Mouse (Mus musculus): ENCODE results near the gene Batf3. TPM values are rescaled to one million over a fixed set of nuclear protein-coding genes. Genes with fewer than 3 reads are reported as not detected.

Batf3 gene
- polyA plus RNA-seq, 1 experiment from 2014 or later: 1.4 TPM

GRCm38 (mm10) chr1:191115514-191116238, 18.0 kb downstream of the Batf3 start:
- ATAC-seq (ENCODE audit: low FRiP score): no peak
- WGBS: 72% methylated on average over 11 of the region's 11 CpGs

GRCm38 (mm10) chr1:191122744-191123143, 25.1 kb downstream of the Batf3 start:
- H3K9ac ChIP-seq: no peak overlapping the region
- no peaks in the 10 kb centered on the region for H3K36me3 ChIP-seq
- no peak overlapping the region for H3K27ac ChIP-seq
- H3K9me3 ChIP-seq: no peaks in the 10 kb centered on the region
- H3K4me1 ChIP-seq (replicated peaks): peaks cover 6% of the 10 kb centered on the region; the same call in 1 of the 2 replicates
- 63% methylated on average over 3 of the region's 3 CpGs for WGBS
- H3K4me2 ChIP-seq: no peak overlapping the region
- H3K27me3 ChIP-seq: peaks cover 20% of the 10 kb centered on the region
- ATAC-seq (ENCODE audit: low FRiP score): no peak
- no peak overlapping the region for H3K4me3 ChIP-seq

More at GRCm38 (mm10) chr1:191115514-191116238, 18.0 kb downstream of the Batf3 start:
- no peak overlapping the region for H3K4me2 ChIP-seq
- no peak overlapping the region for H3K27ac ChIP-seq
- H3K27me3 ChIP-seq: no peaks in the 10 kb centered on the region
- H3K36me3 ChIP-seq: no peaks in the 10 kb centered on the region
- H3K4me1 ChIP-seq (replicated peaks): no peaks in the 10 kb centered on the region
- H3K9ac ChIP-seq: no peak overlapping the region
- no peak overlapping the region for H3K4me3 ChIP-seq
- no peaks in the 10 kb centered on the region for H3K9me3 ChIP-seq

GRCm38 (mm10) chr1:191123696-191124095, 26.0 kb downstream of the Batf3 start:
- Histone ChIP-seq H3K27ac (no peak overlapping the region), H3K4me2 (no peak overlapping the region), H3K9me3 (no peaks in the 10 kb centered on the region), H3K36me3 (no peaks in the 10 kb centered on the region), H3K27me3 (peaks cover 20% of the 10 kb centered on the region), H3K9ac (no peak overlapping the region), H3K4me1 (replicated peaks) (peaks cover 6% of the 10 kb centered on the region; the same call in 1 of the 2 replicates), H3K4me3 (no peak overlapping the region)
- no peak for ATAC-seq (ENCODE audit: low FRiP score)
- WGBS: 87% methylated on average over 2 of the region's 2 CpGs

GRCm38 (mm10) chr1:191124288-191124687, 26.6 kb downstream of the Batf3 start:
- Histone ChIP-seq H3K4me3 (no peak overlapping the region), H3K27me3 (peaks cover 20% of the 10 kb centered on the region), H3K27ac (no peak overlapping the region), H3K9me3 (peaks cover 3% of the 10 kb centered on the region; the same call in 1 of the 2 replicates), H3K4me2 (no peak overlapping the region), H3K36me3 (no peaks in the 10 kb centered on the region), H3K4me1 (replicated peaks) (peaks cover 6% of the 10 kb centered on the region; the same call in 1 of the 2 replicates), H3K9ac (no peak overlapping the region)
- ATAC-seq (ENCODE audit: low FRiP score): no peak
- 58% methylated on average over 4 of the region's 4 CpGs for WGBS

- Histone ChIP-seq H3K4me3 (peak overlapping the region; percentile 28), H3K4me1 (replicated peaks) (peaks cover 6% of the 10 kb centered on the region; the same call in 1 of the 2 replicates), H3K9ac (peak overlapping the region; percentile 59; the same call in 1 of the 2 replicates), H3K27ac (no peak overlapping the region), H3K9me3 (peaks cover 12% of the 10 kb centered on the region; the same call in 1 of the 2 replicates), H3K27me3 (peaks cover 20% of the 10 kb centered on the region), H3K36me3 (no peaks in the 10 kb centered on the region), H3K4me2 (peak overlapping the region; percentile 52)
- peak; percentile 59 for ATAC-seq (ENCODE audit: low FRiP score)
- WGBS: 20% methylated on average over 38 of the region's 38 CpGs
Observed at GRCm38 (mm10) chr1:191125811-191126638, 28.4 kb downstream of the Batf3 start.

GRCm38 (mm10) chr1:191131692-191132091, 34.0 kb downstream of the Batf3 start:
- H3K27me3 ChIP-seq: no peaks in the 10 kb centered on the region
- H3K4me1 ChIP-seq (replicated peaks): no peaks in the 10 kb centered on the region
- no peak overlapping the region for H3K4me2 ChIP-seq
- WGBS: 89% methylated on average over 2 of the region's 2 CpGs
- ATAC-seq (ENCODE audit: low FRiP score): no peak
- no peak overlapping the region for H3K27ac ChIP-seq
- H3K9ac ChIP-seq: no peak overlapping the region
- peaks cover 12% of the 10 kb centered on the region; the same call in 1 of the 2 replicates for H3K9me3 ChIP-seq
- no peak overlapping the region for H3K4me3 ChIP-seq
- H3K36me3 ChIP-seq: no peaks in the 10 kb centered on the region

- Histone ChIP-seq H3K4me2 (no peak overlapping the region), H3K27ac (no peak overlapping the region), H3K4me1 (replicated peaks) (no peaks in the 10 kb centered on the region), H3K27me3 (no peaks in the 10 kb centered on the region), H3K9ac (no peak overlapping the region), H3K36me3 (no peaks in the 10 kb centered on the region), H3K9me3 (peaks cover 12% of the 10 kb centered on the region; the same call in 1 of the 2 replicates), H3K4me3 (no peak overlapping the region)
- 73% methylated on average over 5 of the region's 5 CpGs for WGBS
- no peak for ATAC-seq (ENCODE audit: low FRiP score)
Observed at GRCm38 (mm10) chr1:191132240-191132639, 34.6 kb downstream of the Batf3 start.

GRCm38 (mm10) chr1:191132934-191133333, 35.3 kb downstream of the Batf3 start:
- Histone ChIP-seq H3K9me3 (peaks cover 12% of the 10 kb centered on the region; the same call in 1 of the 2 replicates), H3K27me3 (no peaks in the 10 kb centered on the region), H3K4me2 (no peak overlapping the region), H3K27ac (no peak overlapping the region), H3K9ac (no peak overlapping the region), H3K4me1 (replicated peaks) (no peaks in the 10 kb centered on the region), H3K4me3 (no peak overlapping the region), H3K36me3 (no peaks in the 10 kb centered on the region)
- WGBS: 78% methylated on average over 5 of the region's 5 CpGs
- no peak for ATAC-seq (ENCODE audit: low FRiP score)

- H3K36me3 ChIP-seq: no peaks in the 10 kb centered on the region
- no peak overlapping the region for H3K4me2 ChIP-seq
- H3K9ac ChIP-seq: no peak overlapping the region
- ATAC-seq (ENCODE audit: low FRiP score): no peak
- 62% methylated on average over 4 of the region's 4 CpGs for WGBS
- no peak overlapping the region for H3K4me3 ChIP-seq
- 0 out of 2 replicates have a peak, but pooled peaks cover under 1% of the 10 kb centered on the region for H3K9me3 ChIP-seq
- no peaks in the 10 kb centered on the region for H3K4me1 ChIP-seq (replicated peaks)
- no peaks in the 10 kb centered on the region for H3K27me3 ChIP-seq
- H3K27ac ChIP-seq: no peak overlapping the region
Observed at GRCm38 (mm10) chr1:191135406-191135805, 37.8 kb downstream of the Batf3 start.

- Histone ChIP-seq H3K36me3 (no peaks in the 10 kb centered on the region), H3K4me3 (no peak overlapping the region), H3K9ac (no peak overlapping the region), H3K27me3 (no peaks in the 10 kb centered on the region), H3K4me1 (replicated peaks) (no peaks in the 10 kb centered on the region), H3K27ac (no peak overlapping the region), H3K9me3 (no peaks in the 10 kb centered on the region), H3K4me2 (no peak overlapping the region)
- ATAC-seq (ENCODE audit: low FRiP score): no peak
- 85% methylated on average over 4 of the region's 4 CpGs for WGBS
Observed at GRCm38 (mm10) chr1:191138436-191138835, 40.8 kb downstream of the Batf3 start.

- no peak for ATAC-seq (ENCODE audit: low FRiP score)
- WGBS: 72% methylated on average over 7 of the region's 7 CpGs
- no peaks in the 10 kb centered on the region for H3K36me3 ChIP-seq
Observed at GRCm38 (mm10) chr1:191138874-191139495, 41.3 kb downstream of the Batf3 start.

GRCm38 (mm10) chr1:191140983-191141382, 43.3 kb downstream of the Batf3 start:
- Histone ChIP-seq H3K27me3 (no peaks in the 10 kb centered on the region), H3K9me3 (no peaks in the 10 kb centered on the region), H3K4me1 (replicated peaks) (no peaks in the 10 kb centered on the region), H3K4me3 (no peak overlapping the region), H3K36me3 (no peaks in the 10 kb centered on the region), H3K9ac (no peak overlapping the region), H3K4me2 (no peak overlapping the region), H3K27ac (no peak overlapping the region)
- no peak for ATAC-seq (ENCODE audit: low FRiP score)
- WGBS: 82% methylated on average over 8 of the region's 8 CpGs

More at GRCm38 (mm10) chr1:191138874-191139495, 41.3 kb downstream of the Batf3 start:
- no peak overlapping the region for H3K9ac ChIP-seq
- no peak overlapping the region for H3K27ac ChIP-seq
- no peak overlapping the region for H3K4me2 ChIP-seq
- H3K4me1 ChIP-seq (replicated peaks): no peaks in the 10 kb centered on the region
- no peaks in the 10 kb centered on the region for H3K27me3 ChIP-seq
- H3K9me3 ChIP-seq: no peaks in the 10 kb centered on the region
- no peak overlapping the region for H3K4me3 ChIP-seq
